Mouse (Mus musculus) layer of hippocampus, postnatal 14 days (tissue): ENCODE measurements around the gene Olfr1484. TPM values are rescaled to one million over a fixed set of nuclear protein-coding genes. Genes with fewer than 3 reads are reported as not detected.
"Not testable (repeated sequence)": the region's sequence is repeated elsewhere in the genome, so short reads cannot be mapped to it uniquely, and the experiment has no call there.

Experiments used
- DNase-seq, 2 experiments: peaks; one replicate each; pipeline ENCODE4 v3.0.0; 2021 to 2022; ENCODE audit warnings: low spot score in 2 of 2, mixed read lengths in 1 of 2
- long read RNA-seq, 2 experiments: library from polyadenylated mRNA; stranded (forward); transcript quantifications; one replicate each; pipeline ENCODE4 v2.0.0; 2021
- microRNA-seq, 2 experiments: library from miRNA; unstranded; fragments of <30 nt; microRNA quantifications; one replicate each; pipeline ENCODE4 v1.2.0; 2021
- total RNA-seq, 2 experiments: library from RNA; stranded (reverse); gene quantifications; 2 replicates each; pipeline ENCODE4 v1.2.3; 2021

Olfr1484 gene
- not detected for total RNA-seq
- long read RNA-seq, experiment 1 = 0 reads
- long read RNA-seq, experiment 2 = 0 reads

- DNase-seq = no peak
These were observed at the start of gene Olfr1484 for GRCm38 (mm10) chr19:13583211-13583610. TSS of gene Olfr1484 (plus strand) at chr19:13583511.

DNA sequence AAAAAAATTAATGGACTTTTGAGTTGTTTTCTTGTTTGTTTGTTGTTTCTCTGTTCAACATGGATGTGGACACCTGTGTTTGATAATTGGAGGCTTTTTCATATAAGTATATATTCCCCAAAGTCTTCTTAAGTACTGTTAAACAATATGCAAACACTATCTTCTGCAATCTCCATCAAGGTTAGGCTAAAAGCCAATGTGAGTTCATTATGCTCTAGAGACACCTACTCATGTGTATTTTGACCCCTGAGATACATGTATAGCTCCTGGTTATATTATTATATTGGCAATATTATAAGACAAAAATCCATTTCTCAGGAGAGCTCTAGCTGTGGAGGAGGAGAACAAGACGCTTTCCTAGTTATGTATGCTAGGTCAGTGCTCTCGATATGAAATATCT lies 33.8 kb downstream of the Olfr1484 start, which contains the start of gene Olfr1487:
Olfr1487 (plus strand) TSS at position 301 of the 400 bp plus-strand sequence.
- not testable (repeated sequence) for DNase-seq

GRCm38 (mm10) chr19:13631321-13631720 lies 48.0 kb downstream of the Olfr1484 start, which contains the start of gene Olfr1489:
TSS of gene Olfr1489 (plus strand) at chr19:13631621.
- DNase-seq = no peak

Small RNA genes lying within 50 kb of the gene (microRNA-seq; reads per million reads assigned to microRNA genes)
- gene Gm22323 (0 reads per million in 2 experiments), gene Gm23931 (0 reads per million in 2 experiments)

Other genes with a start within 250 kb of the Olfr1484 start
- not detected for gene Olfr1466, start 244.6 kb upstream of the Olfr1484 start, total RNA-seq
- not detected for gene Olfr1467, start 221.3 kb upstream of the Olfr1484 start, total RNA-seq
- gene Olfr1469, start 175.7 kb upstream of the Olfr1484 start, total RNA-seq = not detected
- gene Olfr1471, start 140.1 kb upstream of the Olfr1484 start, total RNA-seq = not detected
- gene Olfr1472, start 127.4 kb upstream of the Olfr1484 start, total RNA-seq = not detected
- gene Olfr1474, start 113.9 kb upstream of the Olfr1484 start, total RNA-seq = not detected
- not detected for gene Olfr1475, start 103.3 kb upstream of the Olfr1484 start, total RNA-seq
- not detected for gene Olfr1477, start 83.0 kb upstream of the Olfr1484 start, total RNA-seq
- not detected for gene Olfr1480, start 55.6 kb upstream of the Olfr1484 start, total RNA-seq
- gene Olfr1487, start 33.9 kb downstream of the Olfr1484 start, total RNA-seq = not detected
- not detected for gene Olfr1489, start 48.1 kb downstream of the Olfr1484 start, total RNA-seq
- gene Olfr1490, start 67.6 kb downstream of the Olfr1484 start, total RNA-seq = not detected
- gene Olfr1491, start 113.8 kb downstream of the Olfr1484 start, total RNA-seq = not detected
- gene Olfr1493-ps1, start 139.8 kb downstream of the Olfr1484 start, total RNA-seq = not detected
- not detected for gene Olfr1494, start 156.2 kb downstream of the Olfr1484 start, total RNA-seq
- gene Olfr1495, start 181.1 kb downstream of the Olfr1484 start, total RNA-seq = not detected
- not detected for gene Olfr1496, start 194.4 kb downstream of the Olfr1484 start, total RNA-seq
- not detected for gene Olfr1497, start 214.7 kb downstream of the Olfr1484 start, total RNA-seq
- gene Olfr1499, start 235.9 kb downstream of the Olfr1484 start, total RNA-seq = not detected
- not detected for gene Olfr1500, start 247.0 kb downstream of the Olfr1484 start, total RNA-seq